Mouse (Mus musculus): Measurements from ENCODE around the gene Adcy1. TPM values are rescaled to one million over a fixed set of nuclear protein-coding genes. Genes with fewer than 3 reads are reported as not detected.

Gene Adcy1
- total RNA-seq, 2 experiments from 2014 or later: 9.8 to 11.3 TPM

DNA sequence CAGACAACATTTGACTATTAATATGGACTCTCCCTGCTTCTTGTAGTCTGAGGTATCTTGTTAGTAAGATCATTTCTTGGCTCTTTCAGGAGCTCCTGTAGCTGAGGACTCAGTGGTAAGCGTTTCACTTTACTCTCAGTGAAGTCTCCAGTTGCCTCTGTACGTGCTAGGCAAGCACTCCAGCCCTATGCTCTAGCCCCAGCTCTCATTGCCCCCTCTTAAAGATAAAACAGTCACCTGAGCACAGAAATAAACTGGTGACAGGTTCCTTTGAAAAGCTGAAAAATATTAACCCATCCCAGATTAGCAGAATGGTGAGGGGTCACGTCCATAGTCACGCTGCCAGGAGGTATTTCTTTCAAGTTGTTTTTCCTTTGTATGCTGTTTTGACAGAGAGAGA is 115.4 kb downstream of the Adcy1 start:
- DNase-seq (ENCODE audit: low spot score in 2 of 2): no peak

DNA sequence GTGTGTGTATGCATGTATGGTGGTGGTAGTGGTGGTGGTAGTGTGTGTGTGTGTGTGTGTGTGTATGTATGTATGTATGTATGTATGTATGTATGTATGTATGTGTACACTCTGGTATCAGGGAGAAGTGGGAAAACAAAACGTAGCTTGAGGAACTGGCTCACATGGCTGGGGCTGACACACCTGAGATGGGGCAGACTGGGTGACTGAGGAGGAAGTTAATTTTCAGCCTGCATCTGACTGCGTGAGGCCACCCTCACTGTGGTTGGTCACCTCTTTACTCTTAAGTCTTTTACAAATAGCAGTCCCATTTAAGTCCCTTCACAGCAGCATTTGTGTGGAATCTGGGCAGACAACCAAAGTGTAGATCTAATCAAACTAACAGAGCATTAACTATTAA is 116.0 kb downstream of the Adcy1 start:
- DNase-seq (ENCODE audit: low spot score in 2 of 2): no peak

DNA sequence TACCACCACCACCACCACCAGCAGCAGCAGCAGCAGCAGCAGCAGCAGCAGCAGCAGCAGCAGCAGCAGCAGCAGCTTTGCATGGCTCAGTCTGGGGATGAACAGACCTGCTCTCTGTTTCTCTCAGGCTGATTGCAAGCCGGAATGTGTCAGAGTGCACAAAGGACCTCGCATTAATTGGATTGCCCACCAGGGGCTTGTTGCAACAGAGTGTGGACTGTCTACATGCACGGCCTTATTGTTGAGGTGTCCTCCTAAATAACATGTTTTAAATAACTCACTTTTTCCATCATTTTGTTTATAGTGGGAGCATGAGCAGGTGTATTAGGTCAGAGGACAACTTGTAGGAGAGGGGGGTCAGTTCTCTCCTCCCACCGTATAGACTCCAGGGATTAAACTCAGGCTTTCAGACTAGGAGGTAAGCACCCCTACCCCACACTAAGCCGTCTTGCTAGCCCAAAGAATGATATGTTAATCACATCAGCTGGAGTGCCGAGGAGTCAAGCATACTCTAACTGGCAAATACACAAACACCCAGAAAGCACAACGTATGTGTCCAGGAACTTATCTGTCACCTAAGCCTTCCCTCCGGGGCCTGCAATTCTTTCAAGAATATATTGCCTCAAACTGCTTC is 119.2 kb downstream of the Adcy1 start:
- no peak for DNase-seq (ENCODE audit: low spot score in 2 of 2)

DNA sequence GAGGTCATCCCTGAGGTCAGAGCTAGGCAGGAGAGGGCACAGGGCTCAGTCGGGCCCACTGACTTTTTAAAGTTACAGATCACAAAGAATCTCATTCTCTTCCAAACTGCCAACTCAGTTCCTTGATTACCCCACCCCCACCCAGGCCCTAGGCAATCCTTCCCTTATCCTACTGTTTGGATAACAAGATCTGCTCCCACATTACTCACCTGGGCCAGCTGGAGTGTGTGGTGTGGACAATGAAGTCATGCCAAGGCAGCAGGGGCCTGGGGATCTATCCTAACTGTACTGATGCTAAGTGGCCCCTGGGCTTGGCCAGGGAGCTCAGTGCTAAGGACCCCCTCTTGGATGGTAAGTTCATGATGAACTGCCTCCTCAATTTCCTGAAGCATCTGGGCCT is 121.1 kb downstream of the Adcy1 start:
- DNase-seq (ENCODE audit: low spot score in 2 of 2): no peak

DNA sequence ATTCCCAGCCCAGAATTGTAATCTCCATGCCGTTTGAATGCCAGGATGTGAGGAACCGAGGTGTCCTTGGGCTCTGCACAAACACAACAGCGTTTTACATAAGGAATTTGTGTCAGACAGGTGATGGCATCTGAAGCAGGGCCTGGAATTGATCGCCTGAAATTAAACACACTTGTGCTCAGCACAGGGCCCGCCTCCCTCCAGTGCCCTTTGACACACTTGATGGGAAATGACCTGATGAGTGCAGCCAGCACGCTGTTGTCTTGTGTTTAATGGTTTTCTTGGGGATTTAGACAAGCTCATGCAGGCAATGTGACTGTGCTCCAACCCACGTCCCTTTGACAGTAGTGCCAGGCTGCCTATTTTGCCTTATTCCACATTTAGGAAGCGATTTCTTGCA is 124.2 kb downstream of the Adcy1 start:
- no peak for DNase-seq (ENCODE audit: low spot score in 2 of 2)

DNA sequence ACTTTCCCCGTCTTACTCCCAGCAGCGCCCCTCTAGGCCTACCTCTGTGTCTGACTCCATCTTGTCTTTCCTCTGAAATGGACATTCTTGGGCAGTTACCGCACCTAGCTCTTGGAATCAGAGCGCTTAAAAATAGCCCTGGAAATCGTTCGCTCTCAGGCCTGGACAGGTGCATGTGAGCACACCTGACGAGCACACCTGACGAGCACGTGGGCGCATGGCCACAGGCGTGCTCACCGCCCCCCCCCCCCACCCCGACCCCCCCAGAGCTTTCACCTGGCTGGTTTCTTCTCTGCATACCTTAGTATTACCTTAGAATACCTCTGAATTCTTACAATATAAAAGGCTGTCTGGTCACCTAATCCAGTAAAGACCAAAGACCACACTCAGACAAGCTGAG is 125.2 kb downstream of the Adcy1 start, which contains the start of gene Gm11985:
Gene Gm11985 (minus strand): TSS at position 101 of the 400 bp plus-strand sequence.
- no peak for DNase-seq (ENCODE audit: low spot score in 2 of 2)

DNA sequence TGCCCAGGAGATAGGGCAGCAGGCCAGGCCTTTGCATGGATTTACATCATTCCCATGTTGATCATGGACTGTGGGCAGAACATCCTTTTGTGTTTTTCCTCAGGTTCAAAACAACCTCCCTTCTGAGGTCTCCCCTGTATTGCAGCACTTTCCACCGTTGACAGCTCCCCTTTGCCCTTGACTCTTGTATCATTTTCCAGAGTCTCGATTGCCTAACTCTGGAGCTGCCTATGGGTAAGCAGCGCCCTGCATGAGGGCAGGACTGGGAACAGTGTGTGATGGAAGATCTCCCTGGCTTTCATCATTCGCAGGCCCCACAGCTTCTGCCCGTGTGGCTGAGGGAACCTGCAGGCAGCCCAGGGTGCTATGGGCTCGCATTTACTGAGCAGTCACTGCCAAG is 129.4 kb downstream of the Adcy1 start:
- no peak for DNase-seq (ENCODE audit: low spot score in 2 of 2)

DNA sequence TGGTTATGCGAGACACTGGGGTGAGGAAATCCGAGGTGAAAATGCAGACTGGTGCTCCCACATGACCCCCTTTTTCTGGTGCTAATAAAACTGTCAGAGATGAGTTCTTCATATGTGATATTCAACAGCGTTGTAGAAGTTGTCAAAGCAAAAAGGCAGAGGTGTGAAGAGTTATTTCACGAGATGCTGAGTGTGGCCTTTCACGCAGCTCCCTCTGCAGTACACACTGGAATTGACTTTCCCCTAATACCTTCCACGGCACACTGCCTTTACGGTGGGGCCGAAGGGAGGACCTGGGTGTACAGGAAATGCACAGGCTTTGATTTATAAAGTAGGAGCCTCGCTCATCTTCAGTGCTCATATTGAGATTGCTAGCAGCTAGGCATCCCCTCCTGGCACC is 129.8 kb downstream of the Adcy1 start:
- no peak for DNase-seq (ENCODE audit: low spot score in 2 of 2)

DNA sequence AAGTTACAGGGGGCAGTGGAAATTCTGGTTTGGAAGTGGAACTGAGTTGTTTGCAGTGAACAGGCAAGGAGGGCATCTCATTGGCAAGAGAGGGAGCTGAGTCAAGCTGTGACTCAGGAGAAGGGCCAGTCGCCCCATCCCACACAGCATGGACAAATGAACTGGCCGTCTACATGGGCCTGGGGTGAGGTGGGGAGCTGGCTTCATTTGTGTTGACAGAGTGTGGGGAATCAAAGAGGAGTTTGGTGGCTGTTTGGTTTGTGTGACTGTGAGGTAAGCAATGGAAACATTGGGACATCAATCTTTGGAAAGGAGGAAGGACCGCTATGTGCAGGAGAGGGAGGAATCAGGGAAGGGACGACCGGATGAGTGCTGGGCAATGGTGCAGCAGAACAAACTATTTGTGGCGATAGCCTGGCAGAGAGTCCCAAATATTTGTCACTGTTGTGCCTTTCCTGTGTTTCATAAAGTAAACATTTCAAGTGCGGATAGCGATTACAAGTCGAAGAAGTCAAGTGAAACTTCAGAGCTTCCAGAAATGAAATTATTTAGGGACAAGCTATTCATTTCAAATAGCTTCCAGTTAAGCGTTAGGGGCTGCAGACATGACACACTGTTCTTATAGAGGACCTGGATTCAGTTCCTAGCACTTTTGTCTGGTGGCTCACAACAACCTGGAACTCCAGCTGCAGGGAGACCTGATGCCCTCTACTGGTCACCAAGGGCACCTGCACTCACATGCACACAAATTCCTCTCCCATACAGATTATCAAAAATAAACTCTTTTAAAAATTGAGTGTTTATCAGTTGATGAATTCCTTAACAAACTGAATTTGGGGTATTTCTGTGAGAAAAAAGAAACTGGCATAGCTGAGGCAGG is 131.4 kb downstream of the Adcy1 start:
- DNase-seq (ENCODE audit: low spot score in 2 of 2): no peak

DNA sequence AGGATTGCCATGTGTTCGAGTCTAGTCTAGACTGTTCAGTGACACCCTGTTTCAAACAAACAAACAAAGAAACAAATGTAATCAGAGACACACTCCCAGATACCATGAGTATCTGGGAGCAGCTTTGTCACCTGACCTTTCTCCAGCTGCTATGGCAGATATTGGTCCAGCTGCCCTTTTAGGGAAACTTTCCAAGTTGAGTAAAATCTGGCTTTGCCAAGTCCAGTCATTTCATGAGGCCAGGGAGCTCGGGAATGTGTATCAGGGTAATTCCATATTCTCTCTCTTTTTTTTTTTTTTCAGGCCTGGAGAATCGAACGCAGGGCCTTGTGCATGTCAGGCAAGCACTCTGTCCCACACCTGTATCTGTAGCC is 132.0 kb downstream of the Adcy1 start:
- no peak for DNase-seq (ENCODE audit: low spot score in 2 of 2)

DNA sequence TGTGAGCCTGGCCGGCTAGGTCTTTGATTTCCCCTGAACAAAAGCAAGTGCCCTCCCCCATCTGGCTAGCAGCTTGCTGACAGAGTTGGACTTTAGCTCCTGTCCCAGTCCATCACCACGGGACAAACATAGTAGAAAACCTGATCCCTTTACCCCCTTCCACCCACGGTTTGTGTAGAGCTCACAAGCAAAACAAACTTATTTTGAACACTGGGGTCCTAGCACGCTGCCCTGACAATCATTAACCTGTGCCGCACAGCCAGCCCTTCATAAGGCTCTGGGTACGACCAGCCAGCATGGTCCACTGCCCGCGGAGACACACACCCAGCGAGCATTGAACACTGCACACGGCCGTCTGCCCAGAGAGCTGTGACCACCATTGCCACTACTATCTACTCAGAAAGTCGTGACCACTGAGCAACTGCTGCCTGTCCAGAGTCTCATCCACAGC is 134.2 kb downstream of the Adcy1 start, which contains the start of gene Igfbp1:
Gene Igfbp1 (plus strand): TSS at position 292 of the 451 bp plus-strand sequence.
- DNase-seq (ENCODE audit: low spot score in 2 of 2): no peak

DNA sequence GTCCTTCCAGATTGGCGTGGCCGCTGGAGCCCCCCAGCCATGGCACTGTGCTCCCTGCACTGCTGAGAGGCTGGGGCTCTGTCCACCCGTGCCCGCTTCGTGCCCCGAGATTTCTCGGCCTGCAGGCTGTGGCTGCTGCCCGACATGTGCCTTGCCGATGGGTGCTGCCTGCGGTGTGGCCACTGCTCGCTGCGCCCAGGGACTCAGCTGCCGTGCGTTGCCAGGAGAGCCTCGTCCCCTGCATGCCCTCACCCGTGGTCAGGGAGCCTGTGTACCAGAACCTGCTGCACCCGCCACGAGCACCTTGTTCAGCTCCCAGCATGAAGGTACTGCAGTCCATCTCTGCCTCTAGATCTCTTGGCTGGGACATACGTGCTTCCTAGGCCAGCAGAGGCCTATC is 134.7 kb downstream of the Adcy1 start:
- no peak for DNase-seq (ENCODE audit: low spot score in 2 of 2)

DNA sequence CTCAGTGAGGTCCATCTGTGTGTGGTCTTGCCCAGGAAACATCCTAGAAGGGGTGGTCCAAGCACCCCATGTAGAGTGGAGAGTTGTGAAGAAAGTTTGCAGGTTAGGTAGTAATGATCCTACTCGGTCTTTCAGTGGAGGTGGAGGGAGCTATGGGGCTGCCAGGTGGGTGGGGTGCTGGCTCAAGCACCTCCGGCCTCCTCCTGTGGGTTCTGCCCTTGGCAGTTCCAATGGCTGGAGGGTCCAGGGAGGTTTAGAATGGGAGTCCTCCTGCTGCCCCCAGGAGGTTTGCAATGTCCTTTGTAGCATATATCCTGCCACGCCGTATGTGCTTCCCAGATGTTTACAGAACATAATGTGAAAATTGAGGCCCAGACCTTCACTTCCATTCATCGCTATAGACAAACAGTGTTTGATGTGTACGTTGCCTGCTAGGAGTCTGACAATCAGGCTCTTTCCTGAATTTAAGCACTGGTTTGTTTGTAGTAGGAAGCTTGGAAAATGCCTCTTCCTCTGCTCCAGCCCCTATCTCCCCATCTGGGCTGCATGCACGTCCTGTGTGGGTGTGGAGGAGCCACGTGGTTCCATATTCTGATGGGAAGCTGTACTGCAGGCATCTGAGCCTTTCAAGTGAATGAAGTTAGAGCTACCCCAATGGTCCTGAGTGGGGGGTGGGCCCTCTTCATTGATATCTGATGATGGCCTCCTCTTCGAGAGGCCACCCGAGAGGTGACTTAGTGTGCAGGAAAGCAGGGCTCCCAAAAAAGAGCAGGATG is 135.4 kb downstream of the Adcy1 start:
- DNase-seq (ENCODE audit: low spot score in 2 of 2): no peak

DNA sequence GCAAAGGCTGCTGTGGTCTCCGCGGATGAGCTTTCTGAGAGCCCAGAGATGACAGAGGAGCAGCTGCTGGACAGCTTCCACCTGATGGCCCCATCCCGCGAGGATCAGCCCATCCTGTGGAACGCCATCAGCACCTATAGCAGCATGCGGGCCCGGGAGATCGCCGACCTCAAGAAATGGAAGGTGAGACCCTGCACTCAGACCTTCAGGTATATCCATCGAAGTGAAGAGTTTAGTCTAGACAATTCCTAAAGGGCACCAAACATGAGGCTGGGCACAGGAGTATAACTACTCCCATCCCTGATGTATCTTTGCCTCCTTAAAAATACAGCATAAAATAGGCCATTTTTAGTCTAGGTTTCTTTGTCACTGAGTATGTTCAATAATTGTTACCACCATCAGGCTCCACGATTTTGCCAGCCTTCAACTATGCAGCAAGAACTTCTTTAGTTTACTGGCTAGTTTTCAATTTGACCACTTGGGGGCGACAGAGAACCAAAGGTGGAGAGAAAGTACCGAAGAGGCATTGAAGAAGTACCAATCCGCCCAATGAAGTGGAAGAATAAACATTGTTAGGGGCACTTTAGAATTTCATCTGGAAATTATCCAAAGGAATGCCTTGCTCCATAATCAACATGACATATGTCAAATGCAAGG is 136.6 kb downstream of the Adcy1 start:
- no peak for DNase-seq (ENCODE audit: low spot score in 2 of 2)

DNA sequence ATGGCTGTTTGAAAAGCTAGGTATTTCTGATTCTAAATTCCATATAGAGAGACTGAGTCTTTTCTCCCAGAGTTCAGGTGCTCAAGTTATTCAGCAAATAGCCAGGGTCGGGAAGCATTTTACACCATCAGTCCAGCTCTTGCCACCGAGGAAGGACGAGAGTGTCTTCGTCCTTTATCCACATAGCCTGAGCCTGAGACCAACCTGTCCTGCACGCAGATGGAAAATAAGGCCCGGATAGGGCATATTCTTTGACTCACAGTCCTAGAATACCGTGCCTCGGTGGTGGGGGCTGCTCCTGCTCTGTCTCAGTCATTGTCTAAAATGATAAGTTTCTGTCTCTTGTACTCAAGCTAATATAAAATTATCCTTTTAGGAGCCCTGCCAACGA is 137.1 kb downstream of the Adcy1 start:
- DNase-seq (ENCODE audit: low spot score in 2 of 2): no peak

DNA sequence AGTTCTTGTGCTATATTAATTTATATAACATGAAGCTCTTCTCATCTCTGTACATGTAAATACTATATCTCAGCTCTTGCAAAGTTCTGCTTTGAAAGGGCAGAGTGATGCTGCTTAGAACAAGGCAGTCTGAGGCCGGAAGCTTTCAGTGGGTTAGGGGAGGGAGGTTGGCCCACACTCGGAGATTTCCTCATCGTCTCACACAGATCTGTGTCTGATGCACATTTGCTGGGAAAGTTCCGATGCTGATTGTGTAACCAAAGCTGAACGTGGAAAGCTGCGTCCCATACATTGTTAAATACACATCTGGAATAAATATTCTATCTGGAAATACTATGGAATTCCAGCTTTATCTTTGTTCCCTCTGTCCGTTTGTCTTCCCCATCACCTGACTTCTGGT is 138.9 kb downstream of the Adcy1 start:
- no peak for DNase-seq (ENCODE audit: low spot score in 2 of 2)

DNA sequence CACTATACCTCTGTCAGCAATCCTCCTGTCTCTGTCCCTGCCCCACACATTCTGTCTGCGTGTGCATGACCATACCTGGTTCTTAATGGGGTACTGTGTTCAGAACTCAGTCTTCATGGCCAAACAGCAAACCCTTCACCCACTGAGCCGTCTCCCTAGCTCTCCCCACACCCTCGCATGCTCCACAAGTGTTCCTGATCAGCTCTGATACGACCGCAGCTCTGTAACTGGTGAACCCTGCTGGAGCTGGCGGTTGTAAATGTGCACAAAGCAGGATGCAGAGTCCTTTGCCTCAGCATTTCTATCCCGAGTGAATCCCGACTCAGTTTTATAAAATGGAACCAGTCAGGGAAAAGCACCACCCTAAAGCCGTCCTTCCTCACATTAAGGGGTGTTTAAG is 140.6 kb downstream of the Adcy1 start:
- DNase-seq (ENCODE audit: low spot score in 2 of 2): no peak

DNA sequence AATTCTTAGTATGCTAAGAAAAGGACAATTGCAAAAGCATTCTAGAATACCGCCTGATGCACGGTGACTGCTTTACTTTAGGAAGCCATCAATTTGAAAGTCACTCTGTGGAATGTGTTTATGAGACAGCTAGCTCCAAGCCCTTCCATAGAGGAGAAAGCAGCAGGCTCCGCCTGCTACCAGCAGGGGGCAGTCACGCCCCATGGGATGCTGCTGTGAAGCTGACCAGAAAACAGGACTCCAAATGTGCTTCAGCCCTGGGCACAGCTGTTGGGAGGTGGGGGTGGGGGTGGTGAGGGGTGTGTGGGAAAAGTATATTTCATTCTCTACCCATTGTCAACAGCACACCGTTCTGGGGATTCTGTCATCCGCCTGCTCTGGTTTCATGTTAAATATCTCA is 147.1 kb downstream of the Adcy1 start:
- DNase-seq (ENCODE audit: low spot score in 2 of 2): peak; percentile 50 to 59

DNA sequence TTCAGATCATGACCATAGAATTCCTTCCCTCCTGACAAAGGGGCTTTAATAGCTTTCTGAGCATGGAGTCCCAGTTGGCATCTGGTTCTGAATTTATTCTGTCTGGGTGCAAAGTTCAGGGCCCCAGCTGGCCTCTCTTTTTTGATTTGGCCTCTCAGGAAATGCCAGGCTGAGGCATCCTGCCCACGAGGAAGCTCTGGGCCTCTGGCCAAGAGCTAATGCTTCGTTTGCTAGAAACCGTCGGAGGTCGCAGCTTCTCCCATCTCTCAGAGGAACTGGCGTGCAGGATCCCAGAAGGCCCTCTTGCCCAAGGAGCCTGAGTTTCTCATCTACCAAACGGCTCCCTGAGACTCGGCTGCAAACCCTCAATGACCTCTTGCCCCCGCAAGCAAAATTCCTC is 147.9 kb downstream of the Adcy1 start:
- DNase-seq (ENCODE audit: low spot score in 2 of 2): no peak

DNA sequence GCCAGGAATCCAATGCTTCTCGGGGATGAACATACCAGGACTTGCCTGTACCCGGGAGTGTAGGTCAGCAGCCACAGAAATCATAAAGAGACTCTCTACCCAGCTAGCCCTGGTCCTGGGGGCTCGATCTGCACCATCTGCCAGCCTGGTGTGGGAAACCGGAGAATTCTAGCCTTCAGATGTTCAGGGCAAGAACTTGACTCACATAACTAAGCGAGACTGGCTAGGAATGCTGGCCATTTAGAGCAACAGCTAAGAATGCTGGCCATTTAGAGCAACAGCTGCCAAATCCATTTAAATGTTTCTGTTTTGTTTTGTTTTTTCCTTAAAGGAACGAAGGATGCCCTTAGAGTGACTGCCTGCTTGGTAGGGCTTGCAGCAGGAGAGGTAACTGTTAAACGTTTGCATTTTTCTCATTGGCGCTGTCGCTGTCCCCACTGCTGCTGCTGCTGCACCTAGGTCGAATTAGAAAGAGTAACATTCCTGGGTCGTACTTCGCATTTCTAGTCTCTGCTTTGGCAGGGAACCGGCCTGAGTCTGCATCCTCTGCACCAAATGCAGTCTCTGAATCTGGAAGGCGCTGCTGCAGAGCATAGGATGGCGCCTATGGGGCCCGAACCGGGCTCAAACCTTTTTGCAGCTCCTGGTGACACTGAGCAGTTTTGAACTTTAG is 149.0 kb downstream of the Adcy1 start:
- DNase-seq (ENCODE audit: low spot score in 2 of 2): no peak

DNA sequence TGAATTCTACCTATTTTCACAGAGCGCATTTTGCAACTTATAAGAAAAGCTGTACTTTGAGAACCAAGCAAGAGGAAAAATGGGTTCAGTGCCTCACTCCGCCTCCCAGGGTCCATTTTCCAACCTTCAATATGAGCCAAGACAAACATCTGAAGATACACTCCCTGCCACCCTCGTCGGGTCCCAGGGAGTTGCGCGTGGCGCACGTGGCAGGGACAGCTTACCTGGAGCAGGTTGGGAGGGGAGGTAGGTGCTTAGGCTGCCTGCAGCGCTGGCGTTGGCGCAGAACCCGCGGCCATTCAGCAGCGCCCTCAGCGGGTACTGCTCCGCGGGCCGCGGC is 149.8 kb downstream of the Adcy1 start:
- no peak for DNase-seq (ENCODE audit: low spot score in 2 of 2)

Data from adrenal gland, postnatal 4 days (tissue).